Comparison of ENCODE assay signal across 9 mouse cellular contexts in genomic region chr3:48846049-48846653, GRCm38 (mm10).
DNase-seq lines count a peak whose midpoint lies in the region; ATAC-seq and TF ChIP-seq lines count a peak whose summit lies in the region.
"Had no signal": no experiment of that assay in that cellular context is flagged by ENCODE, and none has a peak within 500 bp of the region (broad histone marks: within the 10 kb centered on the region; RNA-seq: fewer than 3 reads in every experiment).

No protein-coding gene starts in this region.

- H3K4me1 ChIP-seq in ES-E14 (ENCODE audit: control insufficient read depth in 2 of 2, insufficient read depth in 2 of 2, low read length in 2 of 2, poor library complexity in 1 of 2): no peaks in the 10 kb centered on the region

- in situ Hi-C loops in ES-E14 (cut with MboI; ENCODE audit: low sequenced_read_pairs in 2 of 2, unreplicated experiment in 2 of 2): no loop called here

- no peak overlapping the region for H3K27ac ChIP-seq in ES-E14 (ENCODE audit: insufficient read depth, low read depth, low read length, poor library complexity, severe bottlenecking)
- H3K27ac ChIP-seq: lung, embryonic 15.5 days had no signal

- DNase-seq in CD4-positive, CD25-positive, alpha-beta regulatory T cell, adult 2 months (ENCODE audit: low read depth, low spot score): peak; percentile 27
- DNase-seq in ES-E14 (ENCODE audit: low read depth, low spot score): peak; percentile 45
- peak; percentile 52 for DNase-seq in cerebellum, adult 9-10 months
- DNase-seq in frontal cortex, postnatal 10 days (ENCODE audit: low spot score in 2 of 2): peak; percentile 13 to 69
- peak; percentile 73 to 81 for DNase-seq in layer of hippocampus, postnatal 10 days (ENCODE audit: low spot score in 2 of 2)
- DNase-seq in testis, postnatal 10 days (ENCODE audit: low spot score): peak; percentile 85

- no peaks in the 10 kb centered on the region for H3K36me3 ChIP-seq in ES-E14 (ENCODE audit: control insufficient read depth, insufficient read depth, low read length, poor library complexity, severe bottlenecking)
- H3K36me3 ChIP-seq: lung, embryonic 15.5 days had no signal

- H3K9ac ChIP-seq in ES-E14 (ENCODE audit: insufficient read depth, low read depth, low read length, poor library complexity, severe bottlenecking): no peak overlapping the region
- H3K9ac ChIP-seq: lung, embryonic 15.5 days had no signal

- no peak overlapping the region for H3K4me3 ChIP-seq in ES-E14 (ENCODE audit: insufficient read depth in 1 of 2, low read depth in 1 of 2, low read length in 2 of 2, poor library complexity in 1 of 2, severe bottlenecking in 1 of 2)
- H3K4me3 ChIP-seq: lung, embryonic 15.5 days had no signal

- no peak for ATAC-seq in CD4-positive, CD25-positive, alpha-beta regulatory T cell, adult 4 months
- peak; percentile 82 for ATAC-seq in megakaryocyte progenitor cell, adult 5-6 weeks (replicated peaks; ENCODE audit: poor library complexity)

- no peaks in the 10 kb centered on the region for H3K9me3 ChIP-seq in ES-E14 (ENCODE audit: control insufficient read depth, insufficient read depth, low read depth, low read length)
- H3K9me3 ChIP-seq: lung, embryonic 15.5 days had no signal

TF ChIP-seq in ES-E14, 5 proteins besides CTCF, POLR2A, EP300 and RAD21:
- no peak for TF ChIP-seq CHD2 (IDR thresholded peaks at IDR 0.05; ENCODE audit: low read depth, low read length)
- no peak for TF ChIP-seq MAFK (IDR thresholded peaks at IDR 0.05; ENCODE audit: insufficient read depth, low read depth, low read length)
- no peak for TF ChIP-seq ZNF384 (IDR thresholded peaks at IDR 0.05; ENCODE audit: low read depth, low read length)
- no peak for TF ChIP-seq HCFC1 (IDR thresholded peaks at IDR 0.05; ENCODE audit: borderline replicate concordance, insufficient read depth, low read length)
- TF ChIP-seq ZC3H11A (IDR thresholded peaks at IDR 0.05; ENCODE audit: borderline replicate concordance, low read depth, low read length): peak; percentile 44; the same call in 1 of the 2 replicates

Comparison
In these comparisons a context has a peak if more than half of its experiments do, and no peak if none do; other contexts are left out.
1. DNase-seq: peak in every context shown above with its lines; median percentile 85 in testis, postnatal 10 days; 77 in layer of hippocampus, postnatal 10 days; 52 in cerebellum, adult 9-10 months; 45 in ES-E14; 41 in frontal cortex, postnatal 10 days; 27 in CD4-positive, CD25-positive, alpha-beta regulatory T cell, adult 2 months.